Comparison of ENCODE assay signal across 15 mouse cellular contexts in genomic region chr2:74733765-74734164, GRCm38 (mm10). TPM values are rescaled to one million over a fixed set of nuclear protein-coding genes. Genes with fewer than 3 reads are reported as not detected.
DNase-seq lines count a peak whose midpoint lies in the region; ATAC-seq lines count a peak whose summit lies in the region.
"Had no signal": no experiment of that assay in that cellular context is flagged by ENCODE, and none has a peak within 500 bp of the region (broad histone marks: within the 10 kb centered on the region; RNA-seq: fewer than 3 reads in every experiment).

No protein-coding gene starts in this region.

- WGBS in hindbrain, embryonic 11.5 days, result 0% methylated on average over 6 of the region's 6 CpGs
- WGBS in intestine, embryonic 16.5 days, result 24% methylated on average over 6 of the region's 6 CpGs

- H3K4me2 ChIP-seq in hindbrain, embryonic 11.5 days (replicated peaks; ENCODE audit: low read depth, low read length), result peak overlapping the region; percentile 54
- H3K4me2 ChIP-seq in intestine, embryonic 16.5 days (ENCODE audit: low read depth, low read length), result 0 out of 2 replicates have a peak overlapping the region, but pooled peaks have one; percentile 55
- H3K4me2 ChIP-seq: liver, embryonic 15.5 days; midbrain, embryonic 13.5 days had no signal

- H3K4me3 ChIP-seq in hindbrain, embryonic 11.5 days (ENCODE audit: low read depth, low read length), result peak overlapping the region; percentile 48
- H3K4me3 ChIP-seq in intestine, embryonic 16.5 days (ENCODE audit: low read length), result no peak overlapping the region
- H3K4me3 ChIP-seq: liver, embryonic 15.5 days; midbrain, embryonic 13.5 days had no signal

- H3K27ac ChIP-seq in hindbrain, embryonic 11.5 days (ENCODE audit: low read depth, low read length), result peak overlapping the region; percentile 95
- H3K27ac ChIP-seq in intestine, embryonic 16.5 days (ENCODE audit: low read length), result 0 out of 2 replicates have a peak overlapping the region, but pooled peaks have one; percentile 3
- H3K27ac ChIP-seq: liver, embryonic 15.5 days; midbrain, embryonic 13.5 days had no signal

- ATAC-seq in hindbrain, embryonic 11.5 days (ENCODE audit: low FRiP score), result no peak
- no peak for ATAC-seq in intestine, embryonic 16.5 days
- ATAC-seq: activated CD4-positive, CD25-positive, alpha-beta regulatory T cell, adult 4 months; inflammation-experienced regulatory T-cells, adult 6 months; midbrain, embryonic 13.5 days had no signal

- H3K9ac ChIP-seq in hindbrain, embryonic 11.5 days (ENCODE audit: low read depth, low read length), result peak overlapping the region; percentile 76
- no peak overlapping the region for H3K9ac ChIP-seq in intestine, embryonic 16.5 days (ENCODE audit: low read depth, low read length)
- H3K9ac ChIP-seq: liver, embryonic 15.5 days; midbrain, embryonic 13.5 days had no signal

- no peaks in the 10 kb centered on the region for H3K9me3 ChIP-seq in hindbrain, embryonic 11.5 days (ENCODE audit: control insufficient read depth, low read length)
- H3K9me3 ChIP-seq in intestine, embryonic 16.5 days (ENCODE audit: control insufficient read depth, low read length), result no peaks in the 10 kb centered on the region
- H3K9me3 ChIP-seq: liver, embryonic 15.5 days; midbrain, embryonic 13.5 days had no signal

- DNase-seq in ovary, postnatal 36 days (ENCODE audit: low spot score), result peak; percentile 4
- DNase-seq in ovary, adult 18-20 months (ENCODE audit: low spot score), result no peak
- peak; percentile 67 for DNase-seq in hindbrain, embryonic 11.5 days (ENCODE audit: low spot score)
- peak; percentile 1 for DNase-seq in yolk sac, embryonic 10.5 days (ENCODE audit: low spot score)
- DNase-seq in right cerebral cortex, adult 2 months (ENCODE audit: low spot score in 2 of 2), result no peak
- no peak for DNase-seq in heart, adult 9 months (ENCODE audit: low spot score in 2 of 2)
- DNase-seq: cerebellum, adult 11 months; lung, postnatal 14 days had no signal

- H3K4me1 ChIP-seq in hindbrain, embryonic 11.5 days (replicated peaks; ENCODE audit: control insufficient read depth, insufficient read depth, low read length), result no peaks in the 10 kb centered on the region; the same call in 1 of the 2 replicates
- no peaks in the 10 kb centered on the region for H3K4me1 ChIP-seq in intestine, embryonic 16.5 days (ENCODE audit: control insufficient read depth, insufficient read depth, low read length)
- H3K4me1 ChIP-seq: liver, embryonic 15.5 days had no signal

- peaks cover 78% of the 10 kb centered on the region for H3K27me3 ChIP-seq in hindbrain, embryonic 11.5 days (ENCODE audit: control insufficient read depth, insufficient read depth, low read length)
- H3K27me3 ChIP-seq in intestine, embryonic 16.5 days (replicated peaks; ENCODE audit: control insufficient read depth, insufficient read depth, low read length), result peaks cover 67% of the 10 kb centered on the region

- H3K36me3 ChIP-seq in hindbrain, embryonic 11.5 days (ENCODE audit: control insufficient read depth, insufficient read depth, low read length), result no peaks in the 10 kb centered on the region
- no peaks in the 10 kb centered on the region for H3K36me3 ChIP-seq in intestine, embryonic 16.5 days (ENCODE audit: control insufficient read depth, insufficient read depth, low read length)
- H3K36me3 ChIP-seq: liver, embryonic 15.5 days; midbrain, embryonic 13.5 days had no signal

RNA-seq across cellular contexts. Expression of gene Gm28230, which starts 7.2 kb away (rescaled TPM):
- 0.73 and 0.89 TPM in 2 replicates for polyA plus RNA-seq in hindbrain, embryonic 11.5 days (2014; fragmentation: Nextera tagmentation; extraction: Ambion mirVana)
- polyA plus RNA-seq in intestine, embryonic 16.5 days (2015; fragmentation: Nextera tagmentation; extraction: Ambion mirVana), result 0.24 TPM in 1 of 2 replicates, not detected in the other
- polyA plus RNA-seq: activated CD4-positive, CD25-positive, alpha-beta regulatory T cell, adult 4 months; heart, embryonic 16.5 days; inflammation-experienced regulatory T-cells, adult 6 months; liver, embryonic 15.5 days; midbrain, embryonic 13.5 days; thymus, postnatal 0 days had no signal

RNA-seq across cellular contexts. Expression of gene Hoxd4, which starts 22.0 kb away (rescaled TPM):
- polyA plus RNA-seq in hindbrain, embryonic 11.5 days (2014; fragmentation: Nextera tagmentation; extraction: Ambion mirVana), result 3.3 and 3.7 TPM in 2 replicates
- polyA plus RNA-seq in intestine, embryonic 16.5 days (2015; fragmentation: Nextera tagmentation; extraction: Ambion mirVana), result 0.91 and 0.95 TPM in 2 replicates
- polyA plus RNA-seq: activated CD4-positive, CD25-positive, alpha-beta regulatory T cell, adult 4 months; inflammation-experienced regulatory T-cells, adult 6 months; liver, embryonic 15.5 days; midbrain, embryonic 13.5 days; thymus, postnatal 0 days had no signal

RNA-seq across cellular contexts. Expression of gene Hoxd3, which starts 22.0 kb away (rescaled TPM):
- 49.5 and 58.0 TPM in 2 replicates for polyA plus RNA-seq in hindbrain, embryonic 11.5 days (2014; fragmentation: Nextera tagmentation; extraction: Ambion mirVana)
- polyA plus RNA-seq in intestine, embryonic 16.5 days (2015; fragmentation: Nextera tagmentation; extraction: Ambion mirVana), result 13.4 and 15.1 TPM in 2 replicates
- polyA plus RNA-seq: activated CD4-positive, CD25-positive, alpha-beta regulatory T cell, adult 4 months; inflammation-experienced regulatory T-cells, adult 6 months; liver, embryonic 15.5 days had no signal

RNA-seq across cellular contexts. Expression of gene Hoxd1, which starts 29.0 kb away (rescaled TPM):
- 1.5 and 1.7 TPM in 2 replicates for polyA plus RNA-seq in hindbrain, embryonic 11.5 days (2014; fragmentation: Nextera tagmentation; extraction: Ambion mirVana)
- polyA plus RNA-seq in intestine, embryonic 16.5 days (2015; fragmentation: Nextera tagmentation; extraction: Ambion mirVana), result 0.10 and 0.11 TPM in 2 replicates
- polyA plus RNA-seq: activated CD4-positive, CD25-positive, alpha-beta regulatory T cell, adult 4 months; heart, embryonic 16.5 days; inflammation-experienced regulatory T-cells, adult 6 months; thymus, postnatal 0 days had no signal

RNA-seq across cellular contexts. Expression of gene Hoxd8, which starts 29.4 kb away (rescaled TPM):
- polyA plus RNA-seq in hindbrain, embryonic 11.5 days (2014; fragmentation: Nextera tagmentation; extraction: Ambion mirVana), result 0.19 and 0.50 TPM in 2 replicates
- 3.1 TPM in 2 replicates for polyA plus RNA-seq in intestine, embryonic 16.5 days (2015; fragmentation: Nextera tagmentation; extraction: Ambion mirVana)
- polyA plus RNA-seq: activated CD4-positive, CD25-positive, alpha-beta regulatory T cell, adult 4 months; inflammation-experienced regulatory T-cells, adult 6 months; midbrain, embryonic 13.5 days had no signal

Comparison
In these comparisons a context has a peak if more than half of its experiments do, and no peak if none do; other contexts are left out.
1. DNase-seq: peak in ovary, postnatal 36 days (single experiment), hindbrain, embryonic 11.5 days (single experiment) and yolk sac, embryonic 10.5 days (single experiment); none in ovary, adult 18-20 months (single experiment), right cerebral cortex, adult 2 months (0 of 2) and heart, adult 9 months (0 of 2).